Mouse (Mus musculus) bone marrow macrophage, adult 2 months (primary cell): Measurements from ENCODE around the gene Col15a1.

Source experiments
- CTCF ChIP-seq: IDR thresholded peaks from 2 replicates; pipeline ENCODE4 v1.5.1; 2012; ENCODE audit warnings: low read depth, mild to moderate bottlenecking, low read length, moderate library complexity
- POLR2A ChIP-seq: IDR thresholded peaks from 2 replicates; pipeline ENCODE4 v1.6.1; 2012; ENCODE audit warnings: mild to moderate bottlenecking, low read depth, low read length, borderline replicate concordance

- TF ChIP-seq CTCF (no peak), POLR2A (no peak)
These were observed 46.7 kb upstream of the Col15a1 start for GRCm38 (mm10) chr4:47161103-47161755.
